In the genomic region with DNA sequence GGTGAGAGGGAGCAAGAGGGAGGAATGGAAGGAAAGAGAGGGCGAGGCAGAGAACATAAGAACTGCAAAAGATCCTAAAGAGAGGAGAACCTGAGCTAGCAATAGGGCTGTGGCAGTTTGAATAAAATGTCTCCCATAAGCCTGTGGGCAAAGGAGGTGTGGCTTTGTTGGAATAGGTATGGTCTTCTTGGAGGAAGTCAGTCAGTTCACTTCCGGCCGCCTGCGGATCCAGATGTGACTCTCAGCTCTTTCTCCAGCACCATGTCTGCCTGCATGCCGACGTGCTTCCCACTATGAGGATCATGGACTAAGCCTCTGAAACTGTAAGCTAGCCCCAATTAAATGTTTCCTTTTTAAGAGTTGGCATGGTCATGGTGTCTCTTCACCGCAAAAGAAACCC, we compare ENCODE assay signal across 1 mouse cellular context.
TF ChIP-seq lines count a peak whose summit lies in the region.

A gene (plus strand): TSS at position 204 of the 400 bp plus-strand sequence.

TF ChIP-seq in CH12.LX, 34 proteins besides CTCF, POLR2A, EP300 and RAD21 (continued from another document):
- TF ChIP-seq JUN (IDR thresholded peaks at IDR 0.05; ENCODE audit: insufficient read depth, low read depth, low read length) = no peak
- no peak for TF ChIP-seq E2F4 (IDR thresholded peaks at IDR 0.05; ENCODE audit: insufficient replicate concordance, low read depth, low read length)
- TF ChIP-seq IRF4 (IDR thresholded peaks at IDR 0.05; ENCODE audit: low read depth, low read length) = peak; percentile 24; the same call in 1 of the 2 replicates
- TF ChIP-seq MEF2A (IDR thresholded peaks at IDR 0.05; ENCODE audit: borderline replicate concordance, low read depth, low read length) = no peak
